Comparison of ENCODE assay signal across 8 mouse cellular contexts in genomic region chr9:103230151-103230951, GRCm38 (mm10). TPM values are rescaled to one million over a fixed set of nuclear protein-coding genes. Genes with fewer than 3 reads are reported as not detected.
A peak's percentile ranks its signal among the peaks of the same experiment; 100 is the strongest.
DNase-seq lines count a peak whose midpoint lies in the region; ATAC-seq lines count a peak whose summit lies in the region.

Gene Gm20425, minus strand, starts transcription at chr9:103230307.
Gene Trf, minus strand, starts transcription at chr9:103230444.

- peak; percentile 78 for ATAC-seq in granulocyte monocyte progenitor cell, adult 5-6 weeks (replicated peaks; ENCODE audit: poor library complexity, severe bottlenecking)
- peak; percentile 85 for ATAC-seq in intestine, embryonic 16.5 days
- peak; percentile 78 for ATAC-seq in megakaryocyte, adult 5-6 weeks (ENCODE audit: poor library complexity, severe bottlenecking)
- no peak for ATAC-seq in erythroid progenitor cell, adult 5-6 weeks (replicated peaks; ENCODE audit: low FRiP score, poor library complexity, severe bottlenecking)

- H3K9ac ChIP-seq in intestine, embryonic 16.5 days (ENCODE audit: low read depth, low read length) = peak within 1 kb of the TSS; percentile 63

- H3K27me3 ChIP-seq in intestine, embryonic 16.5 days (replicated peaks; ENCODE audit: control insufficient read depth, insufficient read depth, low read length) = no peaks in the 10 kb centered on the region; the same call in 1 of the 2 replicates

- DNase-seq in adrenal gland, postnatal 10 days = peak; percentile 63
- peak; percentile 20 to 31 for DNase-seq in cerebellum, postnatal 36 days
- DNase-seq in left cerebral cortex, postnatal 10 days (ENCODE audit: extremely low spot score in 1 of 2, low spot score in 2 of 2) = peak; percentile 34 to 69
- peak; percentile 22 for DNase-seq in right cerebral cortex, postnatal 25 days

- peak within 1 kb of the TSS; percentile 9 for H3K27ac ChIP-seq in intestine, embryonic 16.5 days (ENCODE audit: low read length)

- H3K4me2 ChIP-seq in intestine, embryonic 16.5 days (ENCODE audit: low read depth, low read length) = peak within 1 kb of the TSS; percentile 52

- no peaks in the 10 kb centered on the region for H3K9me3 ChIP-seq in intestine, embryonic 16.5 days (ENCODE audit: control insufficient read depth, low read length)

- WGBS in intestine, embryonic 16.5 days = 27% methylated on average over 26 of the region's 29 CpGs

- H3K4me1 ChIP-seq in intestine, embryonic 16.5 days (ENCODE audit: control insufficient read depth, insufficient read depth, low read length) = no peaks in the 10 kb centered on the region

- intact Hi-C loops in left cerebral cortex, postnatal 10 days (cut with DNase I) = no loop called here

- H3K4me3 ChIP-seq in intestine, embryonic 16.5 days (ENCODE audit: low read length) = peak within 1 kb of the TSS; percentile 40

- no peaks in the 10 kb centered on the region for H3K36me3 ChIP-seq in intestine, embryonic 16.5 days (ENCODE audit: control insufficient read depth, insufficient read depth, low read length)

RNA-seq across cellular contexts. Expression of gene Gm20425, which starts in this region (rescaled TPM):
- total RNA-seq in adrenal gland, postnatal 10 days (2021) = 10 to 100 TPM; 13.9 to 18.0 TPM
- 0.17 TPM in 1 of 2 replicates, not detected in the other for total RNA-seq in granulocyte monocyte progenitor cell, adult 5-6 weeks (2014; fragmentation: Nextera tagmentation)
- total RNA-seq in granulocyte monocyte progenitor cell, adult 5-6 weeks (2017) = 1.4 TPM in 1 of 2 replicates, not detected in the other
- polyA plus RNA-seq in intestine, embryonic 16.5 days (2015; fragmentation: Nextera tagmentation; extraction: Ambion mirVana) = not detected in 2 replicates
- total RNA-seq in left cerebral cortex, postnatal 10 days (2021) = 1 to 10 TPM; 2.9 to 4.2 TPM
- not detected in 2 replicates for total RNA-seq in megakaryocyte, adult 5-6 weeks (2015)
- total RNA-seq in megakaryocyte, adult 5-6 weeks (2017) = 0.55 TPM in 1 of 2 replicates, not detected in the other
- not detected in 2 replicates for total RNA-seq in erythroid progenitor cell, adult 5-6 weeks (2015; ENCODE audit: low replicate concordance)
- 0.68 TPM in 1 of 2 replicates, not detected in the other for total RNA-seq in erythroid progenitor cell, adult 5-6 weeks (2017; ENCODE audit: low replicate concordance)

RNA-seq across cellular contexts. Expression of gene Trf, which starts in this region (rescaled TPM):
- 1,000 to 10,000 TPM; 3,036 to 6,940 TPM for total RNA-seq in adrenal gland, postnatal 10 days (2021)
- total RNA-seq in granulocyte monocyte progenitor cell, adult 5-6 weeks (2014; fragmentation: Nextera tagmentation) = 83.7 and 112 TPM in 2 replicates
- total RNA-seq in granulocyte monocyte progenitor cell, adult 5-6 weeks (2017) = 98.7 and 115 TPM in 2 replicates
- 249 and 380 TPM in 2 replicates for polyA plus RNA-seq in intestine, embryonic 16.5 days (2015; fragmentation: Nextera tagmentation; extraction: Ambion mirVana)
- total RNA-seq in left cerebral cortex, postnatal 10 days (2021) = 10 to 100 TPM; 13.7 to 19.2 TPM
- total RNA-seq in megakaryocyte, adult 5-6 weeks (2015) = 234 and 247 TPM in 2 replicates
- total RNA-seq in megakaryocyte, adult 5-6 weeks (2017) = 92.2 and 130 TPM in 2 replicates
- 102 and 125 TPM in 2 replicates for total RNA-seq in erythroid progenitor cell, adult 5-6 weeks (2015; ENCODE audit: low replicate concordance)
- total RNA-seq in erythroid progenitor cell, adult 5-6 weeks (2017; ENCODE audit: low replicate concordance) = 48.3 and 79.1 TPM in 2 replicates

Comparison
In these comparisons a context has a peak if more than half of its experiments do, and no peak if none do; other contexts are left out.
1. RNA of gene Trf (total RNA-seq): 3,036 to 6,940 TPM in adrenal gland, postnatal 10 days; 92.2 to 247 TPM in megakaryocyte, adult 5-6 weeks, 48.3 to 125 TPM in erythroid progenitor cell, adult 5-6 weeks, 83.7 to 115 TPM in granulocyte monocyte progenitor cell, adult 5-6 weeks and 13.7 to 19.2 TPM in left cerebral cortex, postnatal 10 days; every median in the first group is over 10 times any median in the second.
2. Peak in every context shown above with its lines, with median percentiles within 50 percentile points of each other: DNase-seq.